Mouse (Mus musculus) E14TG2a.4 (cell line): ENCODE measurements around the gene Mkrn2os.

Experiments
- H3K27me3 ChIP-seq: 2 replicates; pipeline ENCODE4 v1.6.1; 2014; ENCODE audit warnings: low read length, control low read depth; ENCODE audit not compliant: insufficient read depth
- H3K36me3 ChIP-seq: 2 replicates; pipeline ENCODE4 v1.6.1; 2014; ENCODE audit warnings: low read length, control low read depth; ENCODE audit not compliant: insufficient read depth
- H3K4me1 ChIP-seq: replicated peaks from 2 replicates; pipeline ENCODE4 v1.6.1; 2014; ENCODE audit warnings: low read depth, low read length, control low read depth
- H3K4me3 ChIP-seq: replicated peaks from 2 replicates; pipeline ENCODE4 v1.5.1; 2014; ENCODE audit warnings: mild to moderate bottlenecking, low read length
- H3K9me3 ChIP-seq: 2 replicates; pipeline ENCODE4 v1.6.1; 2014; ENCODE audit warnings: low read length, control low read depth
- CTCF ChIP-seq: conservative IDR thresholded peaks from 2 replicates; pipeline ENCODE4 v1.5.1; 2014; ENCODE audit warnings: low read length
- NANOG ChIP-seq: IDR thresholded peaks from 2 replicates; pipeline ENCODE4 v1.6.1; 2014; ENCODE audit warnings: borderline replicate concordance, low read length, mixed read lengths
- POU5F1 ChIP-seq: IDR thresholded peaks from 2 replicates; pipeline ENCODE4 v1.6.1; 2014; ENCODE audit warnings: low read length, borderline replicate concordance

Gene Mkrn2os

DNA sequence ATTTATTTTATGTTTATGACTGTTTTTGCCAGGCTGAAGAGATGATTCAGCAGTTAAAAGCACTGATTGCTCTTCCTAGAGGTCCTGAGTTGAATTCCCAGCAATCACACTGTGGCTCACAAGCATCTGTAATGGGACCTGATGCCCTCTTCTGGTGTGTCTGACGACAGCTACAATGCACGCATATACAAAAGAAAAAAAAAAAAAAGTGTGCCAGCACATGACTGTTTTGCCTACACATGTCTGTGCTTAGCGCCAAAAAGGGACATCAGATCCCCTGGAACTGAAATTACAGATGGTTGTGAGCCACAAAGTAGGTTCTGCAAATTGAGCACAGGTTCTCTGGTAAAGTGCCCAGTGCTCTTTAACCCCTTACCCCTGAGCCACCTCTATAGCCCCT lies 50.0 kb downstream of the Mkrn2os start:
- peaks cover 50% of the 10 kb centered on the region for H3K4me1 ChIP-seq
- no peaks in the 10 kb centered on the region for H3K9me3 ChIP-seq
- H3K27me3 ChIP-seq = peaks cover 6% of the 10 kb centered on the region
- no peak overlapping the region for H3K4me3 ChIP-seq
- H3K36me3 ChIP-seq = peaks cover 5% of the 10 kb centered on the region; the same call in 1 of the 2 replicates
- TF ChIP-seq NANOG (no peak), POU5F1 (no peak), CTCF (no peak)

DNA sequence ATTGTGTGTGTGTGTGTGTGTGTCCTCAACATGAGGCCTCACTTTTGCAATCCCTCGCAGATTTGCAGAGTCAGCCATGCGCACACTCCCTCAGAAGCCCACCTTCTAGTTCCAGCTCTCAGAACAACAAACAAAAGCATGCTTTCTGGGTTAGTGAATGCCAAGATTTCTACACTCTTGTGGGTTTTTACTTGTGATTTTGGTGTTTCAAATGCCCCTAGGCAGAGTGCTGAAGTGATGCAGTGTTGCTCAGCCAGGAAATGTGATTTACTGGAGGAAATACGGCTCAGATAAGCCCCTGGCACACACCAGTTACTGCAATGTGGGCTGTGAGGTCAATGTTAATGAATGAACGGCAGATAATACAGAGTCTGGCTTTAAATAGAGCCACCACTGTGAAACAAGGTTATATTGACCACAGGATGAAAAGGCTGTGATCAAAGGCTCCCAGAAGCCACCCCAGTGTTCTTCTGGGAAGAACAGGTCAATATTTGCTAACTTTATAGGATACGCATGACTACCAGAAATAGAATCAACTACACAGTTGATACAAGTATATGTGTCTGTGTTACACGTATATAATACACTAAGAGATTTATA lies 50.6 kb downstream of the Mkrn2os start:
- Histone ChIP-seq H3K4me1 (peaks cover 46% of the 10 kb centered on the region), H3K4me3 (no peak overlapping the region), H3K36me3 (peaks cover 3% of the 10 kb centered on the region; the same call in 1 of the 2 replicates), H3K9me3 (no peaks in the 10 kb centered on the region), H3K27me3 (peaks cover 6% of the 10 kb centered on the region)
- TF ChIP-seq NANOG (no peak), CTCF (no peak), POU5F1 (no peak)

DNA sequence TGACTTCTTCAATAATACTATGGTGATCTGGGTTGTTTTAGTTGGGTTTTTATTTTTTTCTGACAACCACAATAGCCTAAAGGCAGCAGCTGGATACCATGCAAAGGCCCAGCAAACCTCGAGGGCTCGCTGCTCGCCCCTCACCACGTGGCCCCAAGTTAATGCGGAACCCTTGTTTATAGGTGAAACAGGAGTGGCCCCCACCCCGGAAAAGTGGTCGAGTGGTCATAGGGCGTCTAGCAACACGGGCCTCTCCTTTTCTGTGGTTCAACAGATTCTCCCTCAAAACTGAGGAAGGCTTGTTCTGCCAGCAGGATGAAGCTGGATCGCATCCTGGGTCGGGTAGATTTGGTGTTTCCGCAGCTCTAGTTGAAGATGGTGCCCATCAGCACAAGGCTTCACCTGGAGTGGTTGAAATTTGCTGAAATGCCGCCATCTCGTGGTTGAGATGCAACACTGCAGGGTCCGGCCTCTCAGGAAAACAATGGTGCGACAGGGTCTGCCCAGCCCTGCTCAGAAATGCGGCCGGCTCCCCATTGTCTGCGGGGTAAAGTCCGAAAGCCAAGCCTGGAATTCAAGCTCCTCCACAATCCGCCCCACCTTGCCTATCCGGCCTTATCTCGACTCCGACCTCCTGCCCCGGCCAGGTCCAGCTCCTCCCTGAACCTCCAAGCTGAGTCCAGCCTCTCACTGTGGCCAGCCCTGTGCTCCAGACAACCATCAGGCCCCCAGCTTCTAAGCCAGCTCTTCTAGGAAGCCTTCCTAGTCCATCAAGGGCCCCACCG lies 53.5 kb downstream of the Mkrn2os start:
- Histone ChIP-seq H3K9me3 (no peaks in the 10 kb centered on the region), H3K27me3 (peaks cover 9% of the 10 kb centered on the region), H3K4me3 (peak overlapping the region; percentile 59; the same call in 1 of the 2 replicates), H3K36me3 (no peaks in the 10 kb centered on the region), H3K4me1 (peaks cover 29% of the 10 kb centered on the region)
- TF ChIP-seq CTCF (peak; percentile 93), NANOG (no peak)

DNA sequence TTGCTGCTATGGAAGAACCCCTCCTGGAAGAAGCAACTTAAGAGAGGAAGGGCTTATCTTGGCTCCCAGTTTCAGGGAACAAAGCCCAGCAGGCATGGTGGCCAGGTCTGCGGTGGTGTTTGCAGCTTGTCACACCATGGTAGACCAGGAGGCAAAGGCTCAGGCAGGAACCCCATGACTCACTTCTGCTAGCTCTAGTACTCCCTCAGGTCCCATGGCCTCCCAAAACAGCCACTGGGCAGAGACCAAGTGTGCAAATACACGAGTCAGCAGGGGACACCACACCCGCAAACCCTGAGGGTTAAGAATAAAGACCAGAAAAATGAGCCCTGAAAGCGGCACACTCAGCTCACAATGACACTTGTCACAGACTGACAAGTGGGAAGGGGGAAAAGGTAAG lies 56.2 kb downstream of the Mkrn2os start:
- Histone ChIP-seq H3K9me3 (no peaks in the 10 kb centered on the region), H3K4me3 (no peak overlapping the region), H3K4me1 (peaks cover 20% of the 10 kb centered on the region), H3K36me3 (no peaks in the 10 kb centered on the region), H3K27me3 (peaks cover 11% of the 10 kb centered on the region)
- TF ChIP-seq POU5F1 (no peak), CTCF (no peak)

DNA sequence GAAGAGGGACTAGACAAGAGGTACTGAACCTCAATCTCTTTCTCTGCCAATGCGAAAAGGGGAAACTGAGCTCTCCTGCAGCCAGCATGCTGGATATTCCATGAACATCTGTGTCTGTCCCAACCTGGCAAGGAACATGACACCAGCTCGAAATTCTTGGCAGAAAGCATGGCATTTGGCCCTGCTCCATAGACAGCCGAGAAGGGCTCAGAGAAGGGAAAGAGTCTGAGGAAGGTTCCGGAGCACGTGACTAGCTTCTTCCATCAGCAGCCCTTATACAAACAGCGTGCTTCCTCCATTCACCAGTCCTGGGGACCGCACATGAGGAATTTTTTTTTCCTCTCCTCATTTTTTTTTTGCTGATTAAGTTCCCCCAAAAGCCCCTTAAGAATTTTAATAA lies 57.8 kb downstream of the Mkrn2os start:
- H3K4me1 ChIP-seq = peaks cover 13% of the 10 kb centered on the region
- TF ChIP-seq NANOG = no peak
- no peak for TF ChIP-seq CTCF
- no peaks in the 10 kb centered on the region for H3K9me3 ChIP-seq
- no peaks in the 10 kb centered on the region for H3K36me3 ChIP-seq
- no peak overlapping the region for H3K4me3 ChIP-seq
- peaks cover 10% of the 10 kb centered on the region for H3K27me3 ChIP-seq
